Mouse (Mus musculus) lung, postnatal 0 days (tissue): ENCODE data around the gene Lrp1. TPM values are rescaled to one million over a fixed set of nuclear protein-coding genes. Genes with fewer than 3 reads are reported as not detected.

Experiments
- ATAC-seq: fragments of 200-750 bp; cut with Nextera tagmentation; 2 replicates; pipeline ENCODE4 v1.8.0; 2017; ENCODE audit warnings: moderate library complexity
- DNase-seq: peaks from one replicate; pipeline ENCODE4 v3.0.0-alpha.2; 2016; ENCODE audit warnings: low spot score
- H3K27ac ChIP-seq: fragments of 300-500 bp; sonication (generic); 2 replicates; pipeline ENCODE4 v1.5.1; 2014; ENCODE audit warnings: antibody characterized with exemption, mild to moderate bottlenecking, low read length, mixed read lengths
- H3K27me3 ChIP-seq: fragments of 300-500 bp; sonication (generic); replicated peaks from 2 replicates; pipeline ENCODE4 v1.6.1; 2014; ENCODE audit warnings: low read length, mixed read lengths; ENCODE audit not compliant: insufficient read depth
- H3K36me3 ChIP-seq: fragments of 300-500 bp; sonication (generic); 2 replicates; pipeline ENCODE4 v1.6.1; 2014; ENCODE audit warnings: low read length, mixed read lengths; ENCODE audit not compliant: insufficient read depth
- H3K4me1 ChIP-seq: fragments of 300-500 bp; sonication (generic); 2 replicates; pipeline ENCODE4 v1.6.1; 2014; ENCODE audit warnings: antibody characterized with exemption, low read depth, low read length, mixed read lengths; ENCODE audit not compliant: insufficient read depth
- H3K4me2 ChIP-seq: fragments of 300-500 bp; sonication (generic); replicated peaks from 2 replicates; pipeline ENCODE4 v1.6.1; 2014; ENCODE audit warnings: low read depth, mild to moderate bottlenecking, low read length, moderate library complexity, mixed read lengths
- H3K4me3 ChIP-seq: fragments of 300-500 bp; sonication (generic); 2 replicates; pipeline ENCODE4 v1.5.1; 2014; ENCODE audit warnings: low read depth, low read length
- H3K9ac ChIP-seq: fragments of 300-500 bp; sonication (generic); replicated peaks from 2 replicates; pipeline ENCODE4 v1.6.1; 2014; ENCODE audit warnings: low read depth, mild to moderate bottlenecking
- H3K9me3 ChIP-seq: fragments of 300-500 bp; sonication (generic); 2 replicates; pipeline ENCODE4 v1.6.1; 2016; ENCODE audit warnings: low read length, mixed read lengths
- CTCF ChIP-seq: IDR thresholded peaks from 2 replicates; pipeline ENCODE4 v1.5.1; 2016; ENCODE audit warnings: antibody characterized with exemption, mild to moderate bottlenecking
- EP300 ChIP-seq: IDR thresholded peaks from 2 replicates; pipeline ENCODE4 v1.6.1; 2016; ENCODE audit warnings: antibody characterized with exemption, mild to moderate bottlenecking, control low read depth
- WGBS: fragments of 180-500 bp; shearing (Covaris S2); extraction: QIAGEN DNeasy Blood & Tissue Kit; methylation state at CpG from one replicate; pipeline ENCODE4 v1.1.7; 2014; 5-methylcytosine and 5-hydroxymethylcytosine counted together
- polyA plus RNA-seq: library from polyadenylated mRNA; unstranded; fragments of >200 nt; fragmentation: Nextera tagmentation; extraction: Ambion mirVana; gene quantifications from 2 replicates; pipeline ENCODE4 v1.2.1, GENCODE M21; 2015

Gene Lrp1
- polyA plus RNA-seq, 1 experiment from 2014 or later = 71.0 TPM

- Histone ChIP-seq H3K4me1 (no peaks in the 10 kb centered on the region), H3K9ac (no peak overlapping the region), H3K27me3 (no peaks in the 10 kb centered on the region), H3K4me3 (no peak overlapping the region), H3K36me3 (peaks cover 19% of the 10 kb centered on the region), H3K4me2 (no peak overlapping the region), H3K27ac (no peak overlapping the region), H3K9me3 (no peaks in the 10 kb centered on the region)
- ATAC-seq (no peak), DNase-seq (no peak)
- no peak for TF ChIP-seq EP300
- no peak for TF ChIP-seq CTCF
- WGBS = 85% methylated on average over 4 of the region's 4 CpGs
Measured at GRCm38 (mm10) chr10:127500042-127500441, 120.9 kb downstream of the Lrp1 start.

GRCm38 (mm10) chr10:127499516-127499915 is 121.4 kb downstream of the Lrp1 start:
- no peaks in the 10 kb centered on the region for H3K9me3 ChIP-seq
- WGBS = 81% methylated on average over 5 of the region's 5 CpGs
- no peak for TF ChIP-seq EP300
- no peak for TF ChIP-seq CTCF
- H3K4me1 ChIP-seq = no peaks in the 10 kb centered on the region
- ATAC-seq (no peak), DNase-seq (no peak)
- no peak overlapping the region for H3K4me3 ChIP-seq
- H3K27me3 ChIP-seq = no peaks in the 10 kb centered on the region
- peaks cover 23% of the 10 kb centered on the region for H3K36me3 ChIP-seq
- no peak overlapping the region for H3K4me2 ChIP-seq
- H3K27ac ChIP-seq = no peak overlapping the region
- H3K9ac ChIP-seq = no peak overlapping the region

- Histone ChIP-seq H3K4me1 (no peaks in the 10 kb centered on the region), H3K27me3 (no peaks in the 10 kb centered on the region), H3K9ac (no peak overlapping the region), H3K36me3 (peaks cover 37% of the 10 kb centered on the region), H3K4me2 (no peak overlapping the region), H3K4me3 (no peak overlapping the region), H3K9me3 (no peaks in the 10 kb centered on the region), H3K27ac (no peak overlapping the region)
- no peak for ATAC-seq
- no peak for TF ChIP-seq EP300
- TF ChIP-seq CTCF = no peak
- no peak for DNase-seq
- WGBS = 88% methylated on average over 3 of the region's 3 CpGs
Measured at GRCm38 (mm10) chr10:127496156-127496555, 124.8 kb downstream of the Lrp1 start.

GRCm38 (mm10) chr10:127492118-127492517 is 128.8 kb downstream of the Lrp1 start:
- WGBS = 74% methylated on average over 3 of the region's 3 CpGs
- TF ChIP-seq EP300 (no peak), CTCF (no peak)
- DNase-seq (no peak), ATAC-seq (no peak)
- H3K27me3 ChIP-seq = no peaks in the 10 kb centered on the region
- no peak overlapping the region for H3K4me3 ChIP-seq
- H3K9me3 ChIP-seq = no peaks in the 10 kb centered on the region
- no peak overlapping the region for H3K27ac ChIP-seq
- H3K4me2 ChIP-seq = no peak overlapping the region
- no peaks in the 10 kb centered on the region for H3K4me1 ChIP-seq
- H3K9ac ChIP-seq = no peak overlapping the region
- H3K36me3 ChIP-seq = peaks cover 38% of the 10 kb centered on the region

GRCm38 (mm10) chr10:127491128-127491512 is 129.8 kb downstream of the Lrp1 start:
- H3K4me1 ChIP-seq = no peaks in the 10 kb centered on the region
- H3K9ac ChIP-seq = no peak overlapping the region
- ATAC-seq (no peak), DNase-seq (no peak)
- no peak overlapping the region for H3K4me3 ChIP-seq
- H3K36me3 ChIP-seq = peaks cover 38% of the 10 kb centered on the region
- no peaks in the 10 kb centered on the region for H3K9me3 ChIP-seq
- no peak overlapping the region for H3K27ac ChIP-seq
- no peak overlapping the region for H3K4me2 ChIP-seq
- WGBS = 86% methylated on average over 8 of the region's 8 CpGs
- H3K27me3 ChIP-seq = no peaks in the 10 kb centered on the region
- TF ChIP-seq CTCF (no peak), EP300 (no peak)

GRCm38 (mm10) chr10:127490160-127491127 is 130.5 kb downstream of the Lrp1 start:
- WGBS = 91% methylated on average over 18 of the region's 18 CpGs
- DNase-seq = no peak
- peaks cover 38% of the 10 kb centered on the region for H3K36me3 ChIP-seq
- no peaks in the 10 kb centered on the region for H3K4me1 ChIP-seq
- no peaks in the 10 kb centered on the region for H3K27me3 ChIP-seq
- H3K9me3 ChIP-seq = no peaks in the 10 kb centered on the region
- no peak overlapping the region for H3K9ac ChIP-seq
- ATAC-seq = no peak
- H3K27ac ChIP-seq = no peak overlapping the region
- H3K4me3 ChIP-seq = no peak overlapping the region
- no peak for TF ChIP-seq CTCF
- no peak for TF ChIP-seq EP300
- no peak overlapping the region for H3K4me2 ChIP-seq
